Mouse (Mus musculus) hematopoietic stem cell, adult 5-6 weeks (primary cell): Measurements from ENCODE around the gene Sun3. TPM values are rescaled to one million over a fixed set of nuclear protein-coding genes. Genes with fewer than 3 reads are reported as not detected.

Source experiments
- ATAC-seq, 2 experiments: fragments of 125-278 bp in 1 of 2; replicated peaks in 1 of 2; 2 replicates each; pipeline ENCODE4 v1.8.0; 2016 to 2017; ENCODE audit warnings: inconsistent platforms in 2 of 2, mild to moderate bottlenecking in 2 of 2, moderate number of reproducible peaks in 2 of 2, low read depth in 1 of 2, moderate TSS enrichment in 1 of 2; ENCODE audit not compliant: low FRiP score in 2 of 2, poor library complexity in 2 of 2, severe bottlenecking in 2 of 2, insufficient read depth in 1 of 2, low TSS enrichment in 1 of 2
- total RNA-seq: library from RNA; stranded (forward); fragments of 172-1452, 232-1000 nt; gene quantifications from 2 replicates; pipeline ENCODE4 v1.2.3, GENCODE M21; 2017

Sun3 gene
- total RNA-seq, result not detected in 2 replicates

DNA sequence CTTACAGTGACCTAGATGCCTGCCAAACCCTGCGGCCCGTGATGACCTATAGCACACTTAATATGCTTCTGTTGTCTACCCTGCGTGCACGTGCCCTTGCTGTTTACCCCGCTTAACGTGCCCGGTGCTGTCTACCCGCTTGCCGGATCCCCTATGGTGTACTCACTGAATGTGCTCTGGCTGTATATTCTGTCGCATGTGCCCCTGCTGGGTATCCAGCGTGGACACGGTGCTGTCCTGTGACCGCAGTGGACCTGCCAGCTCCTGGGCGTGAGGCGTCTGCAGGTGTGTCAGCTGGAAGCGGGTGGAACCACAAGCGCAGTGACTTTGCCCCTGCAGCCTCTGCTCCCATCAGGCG lies at the start of gene Sun3:
Gene Sun3, minus strand, starts transcription at position 289 of the 358 bp plus-strand sequence.
- peak; percentile 47 to 65 for ATAC-seq

DNA sequence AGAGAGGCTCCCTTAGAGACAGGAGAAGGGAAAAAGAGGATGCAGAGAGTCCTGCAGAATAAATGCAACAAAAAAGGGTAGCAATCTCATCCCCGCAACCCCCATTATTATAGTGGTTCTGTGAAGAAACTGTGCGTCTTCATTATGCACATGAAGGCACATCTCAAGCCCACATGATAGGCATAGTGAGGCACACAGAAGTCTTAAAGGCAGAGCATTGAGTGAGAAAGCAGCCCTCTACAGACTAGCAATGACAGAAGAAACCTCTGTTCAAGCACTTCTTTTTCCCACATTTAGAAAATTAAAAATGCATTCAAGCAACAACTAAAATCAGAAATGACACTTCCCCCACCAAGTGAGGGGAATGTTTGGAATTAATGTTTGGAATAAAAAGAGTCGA lies 27.7 kb upstream of the Sun3 start:
- no peak for ATAC-seq

DNA sequence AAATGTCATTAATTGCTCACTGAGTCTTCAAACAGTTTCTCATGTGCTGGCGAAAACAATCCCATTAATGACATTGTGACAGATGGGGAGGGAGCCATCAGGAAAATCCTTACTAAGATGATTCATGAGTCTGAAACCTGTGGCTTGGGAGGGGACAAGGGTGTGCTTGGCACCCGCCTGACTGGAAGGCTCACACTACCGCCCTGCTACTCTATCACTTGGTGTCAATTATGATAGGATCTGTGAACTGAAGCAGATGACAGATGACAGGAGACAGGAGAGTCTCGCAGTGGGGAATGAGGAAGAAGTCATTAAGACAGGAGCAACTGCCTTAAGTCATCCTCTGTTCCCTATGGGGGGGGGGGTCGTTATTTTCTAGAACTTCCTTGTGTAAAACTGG lies 11.7 kb upstream of the Sun3 start:
- ATAC-seq, result peak; percentile 24 to 25

DNA sequence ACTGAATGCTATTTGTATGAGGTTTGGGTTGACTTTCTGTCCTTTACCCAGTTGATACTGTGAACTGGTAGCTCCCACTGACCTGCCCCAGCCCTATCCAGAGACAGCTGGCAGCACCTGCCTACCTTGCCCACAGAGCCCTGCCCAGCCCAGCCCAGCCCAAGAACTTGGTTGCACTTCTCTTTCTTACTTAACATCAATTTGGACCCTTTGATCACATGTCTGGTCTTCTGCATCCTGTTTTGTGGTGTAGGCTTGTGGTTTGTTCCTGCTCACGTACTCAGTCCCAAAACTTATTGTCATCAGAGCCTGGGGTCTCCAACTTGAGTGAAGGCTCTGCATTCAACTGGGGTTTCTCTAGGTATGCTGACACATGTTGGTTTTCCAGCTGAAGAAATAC lies 11.2 kb upstream of the Sun3 start:
- ATAC-seq, result peak; percentile 87 to 90

DNA sequence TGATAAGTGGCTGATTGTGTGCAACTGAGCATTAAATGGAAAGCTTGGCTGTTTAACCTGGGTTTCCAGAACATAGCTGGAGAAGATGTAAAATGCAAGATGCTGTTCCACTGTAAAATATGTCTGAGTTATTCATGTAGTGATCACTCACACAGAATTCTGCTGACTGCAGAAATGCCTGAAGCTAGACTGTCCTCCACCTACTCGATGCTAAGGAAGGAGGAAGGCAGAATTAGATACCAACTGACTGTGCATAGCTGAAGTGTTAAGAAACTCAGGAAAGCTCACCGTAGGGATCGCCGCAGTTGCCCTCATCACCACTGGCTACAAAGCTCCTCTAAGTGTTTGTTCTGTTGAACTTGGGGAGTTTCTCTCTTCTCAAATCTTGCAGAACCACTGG lies 8.9 kb upstream of the Sun3 start:
- ATAC-seq, result no peak

DNA sequence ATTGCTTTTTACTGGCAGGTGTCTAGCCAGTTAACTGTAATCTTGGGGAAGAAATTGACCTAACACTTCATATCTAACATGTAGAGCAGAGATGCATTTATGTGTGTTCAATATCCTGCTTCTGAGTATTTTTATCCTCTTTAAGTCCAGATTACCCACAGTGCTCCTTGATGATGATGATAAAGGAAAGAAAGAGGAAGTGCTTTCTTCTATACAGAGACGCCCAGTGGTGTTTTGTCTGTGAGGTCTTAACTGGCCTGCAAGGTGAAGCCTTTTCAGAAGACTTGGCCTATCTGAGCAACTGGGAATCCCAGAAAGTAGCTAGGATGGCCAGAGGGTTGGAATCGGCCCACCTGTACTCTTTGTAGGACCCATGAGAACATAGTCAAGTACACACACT lies 8.1 kb upstream of the Sun3 start:
- ATAC-seq, result peak in 1 of 2 experiments; percentile 22; a peak in 1 of 4 replicates

DNA sequence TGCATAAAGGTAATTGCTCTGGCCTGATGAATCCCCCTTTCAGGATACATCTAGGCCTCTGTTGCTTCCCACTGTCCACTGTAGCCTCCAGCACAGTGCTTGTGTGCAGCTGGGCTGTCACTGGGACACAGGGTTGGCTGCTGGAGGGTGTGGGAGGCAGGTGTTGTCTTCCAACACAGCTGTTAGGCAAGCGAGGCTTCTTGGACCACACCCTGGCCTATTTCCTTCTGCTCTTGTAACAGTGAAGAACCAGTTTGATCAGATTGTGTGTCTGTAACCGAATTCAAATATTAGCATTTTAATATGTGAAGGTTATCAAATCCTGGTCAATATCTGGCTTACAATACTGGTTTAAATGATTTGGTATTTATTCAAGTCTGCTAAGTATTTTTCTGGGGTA lies 3.1 kb upstream of the Sun3 start:
- ATAC-seq, result no peak

DNA sequence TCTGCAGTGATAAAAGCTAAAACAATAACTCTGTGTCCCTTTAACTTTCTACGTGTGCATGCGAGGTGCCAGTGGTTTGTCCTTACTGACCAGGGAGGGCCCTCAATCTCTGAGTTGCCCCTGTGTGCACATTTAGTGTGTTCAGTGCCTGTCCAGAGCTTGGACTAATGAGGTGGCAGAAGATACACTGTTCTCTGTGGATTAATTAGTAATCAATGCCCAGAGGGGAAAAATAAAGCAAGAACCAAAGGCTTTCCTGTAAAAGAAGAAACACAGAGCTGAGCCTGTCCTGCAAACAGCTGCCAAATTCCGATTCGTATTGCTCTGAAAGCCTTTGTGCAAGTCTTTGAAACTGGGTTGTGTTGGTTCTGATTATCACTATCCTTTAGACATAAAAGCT lies 1.4 kb upstream of the Sun3 start:
- no peak for ATAC-seq

DNA sequence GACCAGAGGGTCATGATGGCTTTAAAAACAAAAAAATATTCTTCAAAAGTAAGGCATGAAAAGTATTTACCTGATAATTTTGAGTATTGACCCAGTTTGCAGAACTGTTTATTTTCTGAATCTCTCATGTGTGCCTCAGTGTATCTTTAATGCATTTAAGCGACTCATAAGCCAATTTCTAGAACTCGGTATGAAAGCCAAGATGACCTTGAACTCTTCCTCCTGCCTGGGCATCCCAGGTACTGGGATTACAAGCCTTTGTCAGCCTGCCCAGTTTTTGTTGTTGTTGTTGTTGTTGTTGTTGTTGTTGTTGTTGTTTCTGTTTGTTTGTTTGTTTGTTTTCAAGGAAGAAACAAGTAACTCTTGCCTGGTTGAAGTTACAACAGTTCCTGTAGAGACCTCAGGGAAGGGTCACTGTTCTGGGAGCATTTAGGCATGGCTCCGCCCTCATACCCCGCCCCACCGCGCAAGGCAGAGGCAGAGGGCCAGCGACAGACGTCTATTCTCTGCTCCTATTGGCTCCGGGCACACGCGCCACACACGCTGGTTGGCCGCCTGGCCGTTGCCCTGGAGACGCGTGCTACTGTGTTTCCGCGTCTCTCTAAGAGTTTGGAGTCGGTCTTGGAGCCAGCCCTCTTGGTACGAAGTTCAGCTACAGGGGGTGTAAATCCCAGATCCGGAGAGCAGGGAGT lies 634 bp downstream of the Sun3 start, which contains the start of gene Gm11992:
Gene Gm11992, plus strand, starts transcription at position 584 of the 692 bp plus-strand sequence.
- ATAC-seq, result peak; percentile 99

DNA sequence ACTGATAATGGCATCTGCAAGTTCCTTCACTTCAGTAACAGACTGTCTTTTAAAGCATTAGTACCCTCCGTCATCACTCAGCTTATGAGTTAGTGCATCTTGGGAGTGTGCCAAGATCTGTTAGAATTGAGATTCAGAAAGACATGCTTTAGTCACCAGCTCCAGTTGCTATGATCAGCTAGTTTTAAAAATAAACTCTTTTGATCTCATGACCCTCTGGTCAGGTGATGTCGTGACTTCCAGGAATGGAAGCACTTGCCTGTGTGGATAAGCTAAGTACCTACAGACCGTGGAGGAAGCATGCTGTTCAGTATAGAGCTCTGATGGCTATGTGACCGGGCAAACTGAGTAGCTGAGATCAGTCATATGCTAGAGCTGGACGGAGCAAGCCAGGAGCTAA lies 1.7 kb downstream of the Sun3 start:
- ATAC-seq, result no peak

DNA sequence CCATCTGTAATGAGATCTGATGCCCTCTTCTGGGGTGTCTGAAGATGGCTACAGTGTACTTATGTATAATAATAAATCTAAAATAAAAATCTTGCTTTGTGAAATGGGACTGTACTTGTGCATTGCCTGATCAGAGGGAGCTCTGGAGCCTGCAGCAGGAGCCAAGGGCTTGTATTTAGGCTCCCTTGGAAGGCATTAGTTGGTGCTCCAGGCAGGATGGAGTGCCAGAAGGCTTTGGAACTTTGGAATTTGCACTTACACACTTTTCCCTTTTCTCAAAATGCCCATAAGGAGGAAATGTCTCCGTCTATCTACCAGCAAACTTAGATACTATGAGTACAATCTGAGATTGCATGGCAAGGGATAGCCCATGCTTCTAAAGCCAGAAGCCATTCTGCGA lies 2.2 kb downstream of the Sun3 start:
- ATAC-seq, result no peak

DNA sequence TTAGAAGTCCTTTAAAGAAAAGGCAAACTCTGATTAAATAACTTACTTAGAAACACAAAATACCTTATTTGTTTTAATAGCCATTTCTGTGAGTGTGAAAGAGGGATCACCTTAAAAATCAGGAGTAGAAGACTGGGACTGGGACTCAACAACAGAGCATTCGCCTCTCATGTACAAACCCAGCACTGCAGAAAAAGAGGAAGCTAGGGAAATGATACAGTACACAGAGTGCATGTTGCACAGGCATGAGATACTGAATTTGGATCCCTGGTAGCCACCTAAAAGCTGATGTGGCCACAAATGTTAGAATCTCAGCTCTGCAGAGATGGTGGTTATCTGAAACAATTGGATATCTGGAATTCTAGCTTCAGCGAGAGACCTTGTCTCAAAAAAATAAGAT lies 17.3 kb downstream of the Sun3 start:
- ATAC-seq, result peak; percentile 56 to 68; a peak in 3 of 4 replicates

DNA sequence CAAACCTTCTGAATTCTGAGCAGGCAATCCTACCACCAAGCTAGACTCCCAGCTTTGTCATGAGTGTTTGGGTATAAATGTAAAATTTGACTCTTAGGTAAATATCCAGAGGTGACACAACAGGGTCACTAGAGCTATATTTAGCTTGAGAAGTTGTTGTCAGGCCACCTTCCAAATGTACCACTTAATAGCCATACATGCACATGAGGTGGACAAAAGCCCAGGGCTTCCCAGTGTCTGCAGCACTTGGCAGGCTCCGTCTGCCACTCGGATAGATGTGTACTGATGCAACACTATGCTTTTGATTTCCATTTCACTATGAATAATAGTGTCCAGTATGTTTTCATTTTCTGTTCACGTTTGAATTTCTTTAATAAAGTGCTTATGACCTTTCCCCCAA lies 23.6 kb downstream of the Sun3 start:
- no peak for ATAC-seq

DNA sequence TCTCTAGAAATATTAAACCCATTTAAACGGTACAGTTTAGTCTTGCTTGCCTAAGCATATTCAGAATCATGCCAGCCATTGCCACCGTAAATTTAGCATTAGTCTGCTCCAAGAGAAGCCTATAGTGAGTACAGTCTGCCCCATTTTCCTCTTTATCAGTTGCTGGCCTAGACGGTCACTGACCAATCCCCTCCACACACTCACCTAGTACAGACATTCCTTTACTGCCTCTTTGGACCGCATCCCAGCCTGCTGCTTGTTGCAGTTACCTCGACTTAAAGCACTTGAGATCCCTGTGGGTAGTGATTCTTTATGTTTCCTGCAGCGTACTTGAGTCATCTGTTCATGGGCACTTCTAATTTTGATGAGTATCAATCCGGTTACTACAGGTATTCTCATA lies 24.0 kb downstream of the Sun3 start:
- no peak for ATAC-seq

DNA sequence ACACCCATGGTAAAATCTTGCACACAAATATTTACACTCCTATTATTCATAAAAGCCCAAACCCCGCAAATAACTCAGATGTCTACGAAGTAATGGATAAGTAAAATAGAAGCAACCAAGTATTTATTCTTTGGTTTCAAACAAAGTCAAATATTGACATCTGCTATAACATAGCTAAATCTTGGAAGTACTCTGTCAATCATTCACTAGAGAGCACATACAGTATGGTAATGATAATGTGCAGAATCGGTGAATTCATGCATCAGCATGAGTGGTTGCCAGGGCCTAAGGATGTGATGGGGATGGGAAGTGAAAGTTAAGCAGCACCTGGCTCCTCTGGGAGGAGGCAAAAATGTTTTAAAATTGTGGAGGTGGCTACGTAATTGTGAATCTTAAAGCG lies 28.6 kb downstream of the Sun3 start:
- no peak for ATAC-seq

DNA sequence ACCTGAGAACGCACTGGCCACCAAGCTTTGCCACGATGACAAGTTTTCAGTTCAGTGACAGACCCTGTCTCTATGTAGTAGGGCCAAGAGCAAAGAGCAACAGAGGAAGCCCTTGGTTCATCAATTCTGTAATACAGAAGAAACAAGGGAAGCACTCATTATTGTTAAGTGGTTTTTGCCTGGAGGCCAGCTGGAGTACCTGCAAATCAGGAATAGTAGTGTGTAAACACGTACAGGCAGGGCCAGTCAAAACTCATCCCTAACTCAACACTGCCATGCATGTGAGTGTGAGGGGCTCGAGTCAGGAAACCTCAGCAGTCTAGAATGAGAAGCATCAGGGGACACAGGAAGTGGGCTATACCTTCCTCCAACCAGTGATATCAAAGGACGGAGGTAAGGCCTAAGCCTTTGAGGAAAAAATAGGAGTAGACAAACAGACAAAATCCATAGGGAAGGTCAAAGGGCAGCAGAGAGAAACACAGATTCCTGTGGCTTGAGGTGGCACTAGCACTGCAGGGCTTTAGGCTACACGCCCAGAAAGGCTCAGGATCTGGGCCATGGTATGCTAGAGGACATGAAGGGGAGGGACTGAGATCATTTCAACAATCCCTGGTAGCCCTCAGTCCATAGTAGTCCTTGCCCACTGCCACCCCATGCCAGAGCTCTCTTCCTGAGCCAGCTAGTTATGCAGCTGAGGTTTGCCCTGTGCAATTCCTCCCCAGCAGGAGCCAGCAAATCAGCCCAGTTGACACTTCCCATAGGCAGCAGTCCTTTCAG lies 30.1 kb downstream of the Sun3 start:
- no peak for ATAC-seq

DNA sequence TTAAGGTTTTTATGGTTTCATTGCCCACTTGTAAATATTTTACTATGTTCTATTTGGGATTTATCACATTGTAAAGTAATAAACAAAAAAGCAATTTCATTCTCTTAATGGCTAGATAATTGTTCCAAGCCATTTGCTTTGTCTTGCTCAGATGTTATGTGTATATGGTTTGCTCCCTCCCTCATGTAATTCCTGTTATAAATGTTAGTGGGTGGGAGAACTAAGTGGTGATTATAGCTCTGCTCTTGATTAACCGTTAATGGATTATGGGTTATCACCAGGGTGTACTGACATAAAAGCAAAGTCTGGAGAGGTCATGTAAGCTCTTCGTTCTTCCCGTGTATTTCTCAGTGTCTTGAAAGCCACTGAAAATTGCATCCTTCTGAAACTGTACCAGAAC lies 34.1 kb downstream of the Sun3 start:
- no peak for ATAC-seq

DNA sequence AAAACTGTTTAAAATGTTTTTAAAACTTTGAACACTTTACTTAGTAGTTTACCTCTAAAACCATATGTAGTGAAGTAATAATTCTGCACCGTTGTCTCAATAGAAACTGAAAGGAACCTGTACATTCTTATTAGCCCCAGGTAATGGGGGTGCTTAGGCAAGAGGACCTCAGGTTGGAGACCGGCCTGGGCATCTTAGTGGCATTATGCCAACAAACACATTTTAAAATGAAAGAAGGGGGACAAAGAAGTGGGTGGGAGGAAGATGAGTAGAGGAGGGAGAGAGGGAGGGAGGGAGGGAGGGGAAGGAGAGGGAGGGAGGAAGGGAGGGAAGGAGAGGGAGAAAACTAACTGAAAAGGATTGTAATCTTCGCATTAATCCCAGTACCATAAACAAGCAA lies 37.4 kb downstream of the Sun3 start:
- ATAC-seq, result peak; percentile 13 to 15; a peak in 2 of 4 replicates

DNA sequence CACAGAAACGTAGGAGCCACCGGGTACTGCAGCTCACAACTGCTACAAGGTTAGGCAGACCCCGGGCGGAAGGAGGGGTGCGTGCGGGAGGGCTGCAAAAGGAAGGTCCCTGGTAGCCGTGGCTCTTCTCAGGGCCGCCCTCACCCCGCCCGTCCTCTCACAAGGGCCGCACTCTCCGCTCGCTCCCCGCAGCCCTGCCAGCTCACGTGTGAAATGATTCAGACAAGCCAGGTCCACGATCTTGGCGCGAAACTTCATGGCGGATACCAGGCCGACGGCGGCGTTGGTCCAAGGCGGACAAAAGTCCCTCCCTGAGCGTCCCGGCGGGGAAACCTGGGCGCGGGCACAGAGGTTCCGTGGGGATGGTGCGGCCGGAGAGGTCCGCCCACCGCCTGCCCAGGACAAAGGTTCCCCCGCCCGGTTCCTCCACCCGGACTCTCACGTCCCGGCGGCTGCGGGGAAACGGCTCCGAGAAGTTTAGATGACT lies 37.9 kb downstream of the Sun3 start, which contains the start of gene Hus1:
Gene Hus1, minus strand, starts transcription at position 339 of the 487 bp plus-strand sequence.
- ATAC-seq, result peak; percentile 87 to 97
